Mouse (Mus musculus) hindbrain, embryonic 13.5 days (tissue): ENCODE data around the gene Olfr556. TPM values are rescaled to one million over a fixed set of nuclear protein-coding genes. Genes with fewer than 3 reads are reported as not detected.

Experiments used
- ATAC-seq: fragments of 200-750 bp; cut with Nextera tagmentation; 2 replicates; pipeline ENCODE4 v1.8.0; 2017; ENCODE audit warnings: moderate TSS enrichment; ENCODE audit not compliant: low FRiP score
- H3K27ac ChIP-seq: fragments of 300-500 bp; sonication (generic); 2 replicates; pipeline ENCODE4 v1.5.1; 2015; ENCODE audit warnings: inconsistent platforms, mild to moderate bottlenecking, moderate library complexity
- H3K27me3 ChIP-seq: fragments of 300-500 bp; sonication (generic); 2 replicates; pipeline ENCODE4 v1.6.1; 2015; ENCODE audit warnings: mild to moderate bottlenecking, inconsistent platforms
- H3K36me3 ChIP-seq: fragments of 300-500 bp; sonication (generic); 2 replicates; pipeline ENCODE4 v1.6.1; 2015; ENCODE audit warnings: mild to moderate bottlenecking, inconsistent platforms
- H3K4me1 ChIP-seq: fragments of 300-500 bp; sonication (generic); replicated peaks from 2 replicates; pipeline ENCODE4 v1.6.1; 2015; ENCODE audit warnings: inconsistent platforms
- H3K4me2 ChIP-seq: fragments of 300-500 bp; sonication (generic); 2 replicates; pipeline ENCODE4 v1.6.1; 2015; ENCODE audit warnings: inconsistent platforms, mild to moderate bottlenecking, moderate library complexity
- H3K4me3 ChIP-seq: fragments of 300-500 bp; sonication (generic); 2 replicates; pipeline ENCODE4 v1.5.1; 2015; ENCODE audit warnings: mild to moderate bottlenecking, inconsistent platforms
- H3K9ac ChIP-seq: fragments of 300-500 bp; sonication (generic); 2 replicates; pipeline ENCODE4 v1.6.1; 2015; ENCODE audit warnings: mild to moderate bottlenecking, inconsistent platforms
- H3K9me3 ChIP-seq: fragments of 300-500 bp; sonication (generic); 2 replicates; pipeline ENCODE4 v1.6.1; 2016; ENCODE audit warnings: inconsistent platforms
- WGBS: fragments of 180-500 bp; shearing (Covaris S2); methylation state at CpG from one replicate; pipeline ENCODE4 v1.1.7; 2015; 5-methylcytosine and 5-hydroxymethylcytosine counted together
- polyA plus RNA-seq: library from polyadenylated mRNA; unstranded; fragments of >200 nt; fragmentation: Nextera tagmentation; extraction: Ambion mirVana; gene quantifications from 2 replicates; pipeline ENCODE4 v1.2.1, GENCODE M21; 2015

The Olfr556 gene
- polyA plus RNA-seq, 1 experiment from 2014 or later, result not detected

GRCm38 (mm10) chr7:102695358-102696125 is 30.8 kb downstream of the Olfr556 start, which contains the start of gene Olfr557:
TSS of gene Olfr557 (plus strand) at chr7:102695910.
- H3K9ac ChIP-seq, result no peak within 1 kb of the TSS
- ATAC-seq, result no peak
- H3K4me3 ChIP-seq, result no peak within 1 kb of the TSS
- no peaks in the 10 kb centered on the region for H3K9me3 ChIP-seq
- H3K27ac ChIP-seq, result no peak within 1 kb of the TSS
- no peaks in the 10 kb centered on the region for H3K27me3 ChIP-seq
- H3K4me1 ChIP-seq, result no peaks in the 10 kb centered on the region
- no peak within 1 kb of the TSS for H3K4me2 ChIP-seq
- no peaks in the 10 kb centered on the region for H3K36me3 ChIP-seq
- 86% methylated on average over 5 of the region's 5 CpGs for WGBS

- no peak overlapping the region for H3K27ac ChIP-seq
- 92% methylated on average over 7 of the region's 7 CpGs for WGBS
- H3K4me3 ChIP-seq, result no peak overlapping the region
- H3K4me2 ChIP-seq, result no peak overlapping the region
- H3K9ac ChIP-seq, result no peak overlapping the region
- no peaks in the 10 kb centered on the region for H3K27me3 ChIP-seq
- H3K9me3 ChIP-seq, result no peaks in the 10 kb centered on the region
- no peaks in the 10 kb centered on the region for H3K36me3 ChIP-seq
- ATAC-seq, result no peak
- no peaks in the 10 kb centered on the region for H3K4me1 ChIP-seq
Measured at GRCm38 (mm10) chr7:102698461-102698860, 33.8 kb downstream of the Olfr556 start.

GRCm38 (mm10) chr7:102701915-102702314 is 37.2 kb downstream of the Olfr556 start, which contains the start of gene Olfr558:
TSS of gene Olfr558 (plus strand) at chr7:102702215.
- ATAC-seq, result no peak
- no peak within 1 kb of the TSS for H3K4me2 ChIP-seq
- no peak within 1 kb of the TSS for H3K4me3 ChIP-seq
- no peak within 1 kb of the TSS for H3K27ac ChIP-seq
- H3K36me3 ChIP-seq, result no peaks in the 10 kb centered on the region
- H3K9ac ChIP-seq, result no peak within 1 kb of the TSS
- H3K9me3 ChIP-seq, result no peaks in the 10 kb centered on the region
- H3K27me3 ChIP-seq, result no peaks in the 10 kb centered on the region
- H3K4me1 ChIP-seq, result no peaks in the 10 kb centered on the region

- Histone ChIP-seq H3K9me3 (no peaks in the 10 kb centered on the region), H3K9ac (no peak within 1 kb of the TSS), H3K27ac (no peak within 1 kb of the TSS), H3K4me1 (no peaks in the 10 kb centered on the region), H3K36me3 (no peaks in the 10 kb centered on the region), H3K4me2 (no peak within 1 kb of the TSS), H3K27me3 (no peaks in the 10 kb centered on the region), H3K4me3 (no peak within 1 kb of the TSS)
- WGBS, result 41% methylated on average over 1 of the region's 1 CpGs
- no peak for ATAC-seq
Measured at GRCm38 (mm10) chr7:102718970-102719369, 54.3 kb downstream of the Olfr556 start, which contains the start of gene Olfr33. TSS of gene Olfr33 (minus strand) at chr7:102719070.

Other genes starting within 250 kb of the Olfr556 start
- gene Rrm1, start 223.2 kb upstream of the Olfr556 start, polyA plus RNA-seq, result 58.6 and 59.2 TPM in 2 replicates
- 0.60 and 0.85 TPM in 2 replicates for gene Olfr543, start 183.2 kb upstream of the Olfr556 start, polyA plus RNA-seq
- 0.21 and 0.30 TPM in 2 replicates for gene Olfr544, start 176.6 kb upstream of the Olfr556 start, polyA plus RNA-seq
- gene Olfr545, start 165.3 kb upstream of the Olfr556 start, polyA plus RNA-seq, result 0.14 and 0.19 TPM in 2 replicates
- gene Olfr547, start 130.2 kb upstream of the Olfr556 start, polyA plus RNA-seq, result not detected in 2 replicates
- not detected in 2 replicates for gene Olfr548-ps1, start 124.0 kb upstream of the Olfr556 start, polyA plus RNA-seq
- not detected in 2 replicates for gene Olfr549, start 115.0 kb upstream of the Olfr556 start, polyA plus RNA-seq
- gene Trim21, start 99.4 kb upstream of the Olfr556 start, polyA plus RNA-seq, result 0.19 and 0.32 TPM in 2 replicates
- not detected in 2 replicates for gene Olfr550, start 93.5 kb upstream of the Olfr556 start, polyA plus RNA-seq
- not detected in 2 replicates for gene Olfr551, start 73.0 kb upstream of the Olfr556 start, polyA plus RNA-seq
- not detected in 2 replicates for gene Olfr552, start 67.1 kb upstream of the Olfr556 start, polyA plus RNA-seq
- not detected in 2 replicates for gene Olfr553, start 46.7 kb upstream of the Olfr556 start, polyA plus RNA-seq
- not detected in 2 replicates for gene Olfr554, start 26.5 kb upstream of the Olfr556 start, polyA plus RNA-seq
- not detected in 2 replicates for gene Olfr555, start 6.1 kb upstream of the Olfr556 start, polyA plus RNA-seq
- 7.2 and 8.0 TPM in 2 replicates for gene Trim68, start 22.4 kb downstream of the Olfr556 start, polyA plus RNA-seq
- not detected in 2 replicates for gene Olfr557, start 31.0 kb downstream of the Olfr556 start, polyA plus RNA-seq
- gene Olfr558, start 37.3 kb downstream of the Olfr556 start, polyA plus RNA-seq, result 0.39 TPM in 2 replicates
- not detected in 2 replicates for gene Olfr33, start 54.2 kb downstream of the Olfr556 start, polyA plus RNA-seq
- not detected in 2 replicates for gene Olfr559, start 62.6 kb downstream of the Olfr556 start, polyA plus RNA-seq
- not detected in 2 replicates for gene Olfr560, start 94.5 kb downstream of the Olfr556 start, polyA plus RNA-seq
- gene Olfr78, start 94.6 kb downstream of the Olfr556 start, polyA plus RNA-seq, result 0.09 and 0.10 TPM in 2 replicates
- not detected in 2 replicates for gene Olfr561, start 106.3 kb downstream of the Olfr556 start, polyA plus RNA-seq
- not detected in 2 replicates for gene Olfr564, start 138.6 kb downstream of the Olfr556 start, polyA plus RNA-seq
- gene Olfr566, start 193.9 kb downstream of the Olfr556 start, polyA plus RNA-seq, result not detected in 2 replicates
- gene Olfr568, start 212.2 kb downstream of the Olfr556 start, polyA plus RNA-seq, result not detected in 2 replicates
- gene Olfr569, start 226.0 kb downstream of the Olfr556 start, polyA plus RNA-seq, result not detected in 2 replicates
- gene Olfr570, start 229.7 kb downstream of the Olfr556 start, polyA plus RNA-seq, result not detected in 2 replicates